Mouse (Mus musculus): ENCODE measurements at regions not wholly inside any gene's neighbourhood (a gene's known extent, or its start where the extent isn't known, plus 50 kb on each side); places are given as distances from the start of the nearest gene placed in this dataset.
A peak's percentile ranks its signal among the peaks of the same experiment; 100 is the strongest.

DNA sequence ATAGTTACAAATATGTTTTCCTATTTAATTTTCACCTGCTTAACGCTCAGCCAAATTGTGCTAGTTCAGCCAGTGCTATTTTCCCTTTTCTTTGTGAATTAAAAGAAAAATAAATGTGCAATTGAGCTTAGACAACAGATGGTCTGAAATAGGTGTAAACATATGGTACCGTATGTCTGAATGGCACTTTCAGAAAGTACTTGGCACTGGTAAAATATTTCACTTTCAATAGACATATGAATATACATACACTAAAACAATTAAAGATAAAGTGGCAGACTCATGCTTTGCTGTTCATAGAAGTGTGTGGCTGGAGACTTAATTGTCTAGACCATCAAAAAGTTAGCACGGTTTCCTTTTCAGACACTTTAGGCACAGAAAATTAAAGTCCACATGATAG, 794.8 kb upstream of the Slitrk1 start:
- 77% methylated on average over 3 of the region's 3 CpGs for WGBS
- Histone ChIP-seq H3K36me3 (ENCODE audit: insufficient read depth) (no peaks in the 10 kb centered on the region), H3K27ac (ENCODE audit: low read depth) (no peak overlapping the region), H3K9me3 (ENCODE audit: low read depth, low read length) (no peaks in the 10 kb centered on the region), H3K4me3 (ENCODE audit: low read depth, low read length) (no peak overlapping the region), H3K27me3 (ENCODE audit: insufficient read depth, low read length) (no peaks in the 10 kb centered on the region), H3K4me1 (ENCODE audit: insufficient read depth) (no peaks in the 10 kb centered on the region), H3K9ac (no peak overlapping the region), H3K4me2 (no peak overlapping the region)
- ATAC-seq (ENCODE audit: insufficient read depth) (no peak), DNase-seq (no peak)
- no peak for TF ChIP-seq CTCF (IDR thresholded peaks at IDR 0.05; ENCODE audit: low read depth)

GRCm38 (mm10) chr14:109700296-109700695, 786.3 kb upstream of the Slitrk1 start:
- Histone ChIP-seq H3K4me3 (ENCODE audit: low read depth, low read length) (no peak overlapping the region), H3K9me3 (ENCODE audit: low read depth, low read length) (no peaks in the 10 kb centered on the region), H3K9ac (no peak overlapping the region), H3K36me3 (ENCODE audit: insufficient read depth) (no peaks in the 10 kb centered on the region), H3K4me2 (no peak overlapping the region), H3K27me3 (ENCODE audit: insufficient read depth, low read length) (no peaks in the 10 kb centered on the region), H3K4me1 (ENCODE audit: insufficient read depth) (no peaks in the 10 kb centered on the region), H3K27ac (ENCODE audit: low read depth) (no peak overlapping the region)
- DNase-seq (no peak), ATAC-seq (ENCODE audit: insufficient read depth) (no peak)
- no peak for TF ChIP-seq CTCF (IDR thresholded peaks at IDR 0.05; ENCODE audit: low read depth)
- WGBS, result 70% methylated on average over 2 of the region's 2 CpGs

- no peak for TF ChIP-seq CTCF (IDR thresholded peaks at IDR 0.05; ENCODE audit: low read depth)
- H3K27ac ChIP-seq (ENCODE audit: low read depth), result no peak overlapping the region
- no peak overlapping the region for H3K4me2 ChIP-seq
- H3K27me3 ChIP-seq (ENCODE audit: insufficient read depth, low read length), result no peaks in the 10 kb centered on the region
- 49% methylated on average over 2 of the region's 2 CpGs for WGBS
- H3K4me1 ChIP-seq (ENCODE audit: insufficient read depth), result no peaks in the 10 kb centered on the region
- peak; percentile 2 for DNase-seq
- no peak overlapping the region for H3K4me3 ChIP-seq (ENCODE audit: low read depth, low read length)
- ATAC-seq (ENCODE audit: insufficient read depth), result no peak
- no peaks in the 10 kb centered on the region for H3K36me3 ChIP-seq (ENCODE audit: insufficient read depth)
- no peak overlapping the region for H3K9ac ChIP-seq
- no peaks in the 10 kb centered on the region for H3K9me3 ChIP-seq (ENCODE audit: low read depth, low read length)
These were observed 754.7 kb upstream of the Slitrk1 start for GRCm38 (mm10) chr14:109668566-109669116.

DNA sequence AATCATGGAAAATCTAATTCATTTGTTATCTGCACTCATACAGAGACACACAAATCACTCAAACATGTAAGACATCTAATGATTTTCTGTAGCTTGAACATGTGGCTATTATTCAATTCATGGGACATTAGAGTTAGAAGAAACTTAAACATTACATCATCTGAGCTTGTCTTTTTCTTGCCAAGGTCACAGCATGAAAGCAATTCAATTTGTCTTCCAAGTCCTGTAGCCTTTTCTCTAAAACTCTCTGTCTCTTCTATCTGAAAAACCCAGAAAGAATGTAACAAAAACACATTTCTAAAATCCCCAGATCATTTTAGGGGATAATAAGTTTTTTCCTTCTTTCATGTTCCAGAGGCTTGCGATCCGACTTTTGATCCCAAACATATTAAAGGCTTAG, 754.1 kb upstream of the Slitrk1 start:
- H3K9me3 ChIP-seq (ENCODE audit: low read depth, low read length), result no peaks in the 10 kb centered on the region
- TF ChIP-seq CTCF (IDR thresholded peaks at IDR 0.05; ENCODE audit: low read depth), result no peak
- H3K27me3 ChIP-seq (ENCODE audit: insufficient read depth, low read length), result no peaks in the 10 kb centered on the region
- ATAC-seq (ENCODE audit: insufficient read depth) (no peak), DNase-seq (peak; percentile 5)
- H3K36me3 ChIP-seq (ENCODE audit: insufficient read depth), result no peaks in the 10 kb centered on the region
- no peak overlapping the region for H3K4me3 ChIP-seq (ENCODE audit: low read depth, low read length)
- no peaks in the 10 kb centered on the region for H3K4me1 ChIP-seq (ENCODE audit: insufficient read depth)
- WGBS, result 40% methylated on average over 2 of the region's 2 CpGs
- H3K9ac ChIP-seq, result no peak overlapping the region
- no peak overlapping the region for H3K4me2 ChIP-seq
- no peak overlapping the region for H3K27ac ChIP-seq (ENCODE audit: low read depth)

DNA sequence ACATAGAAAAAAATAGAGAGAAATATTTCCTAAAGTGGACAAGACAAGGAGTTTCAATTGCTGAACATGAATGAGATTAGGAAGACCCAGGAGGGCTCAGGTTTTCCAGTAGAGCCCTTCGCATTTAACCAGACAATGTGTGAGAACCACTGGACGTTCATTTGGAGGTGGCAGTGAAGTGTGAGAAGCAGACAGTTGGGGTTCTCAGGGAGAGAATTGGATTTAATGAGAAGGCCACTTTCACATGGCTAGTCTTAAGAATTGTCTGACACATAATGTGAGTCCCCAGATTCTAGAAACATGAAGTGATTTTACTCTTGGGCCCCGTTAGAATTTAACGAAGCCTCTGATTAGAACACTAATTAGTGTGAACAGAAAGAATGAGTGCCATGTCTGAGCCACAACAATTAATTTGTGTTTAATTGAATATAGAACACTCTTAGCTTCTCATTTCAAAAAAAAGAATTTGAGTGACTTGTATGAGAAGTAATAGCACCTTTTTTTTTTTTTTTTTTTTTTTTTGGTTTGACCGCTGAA, 749.6 kb upstream of the Slitrk1 start:
- H3K27ac ChIP-seq (ENCODE audit: low read depth), result no peak overlapping the region
- no peaks in the 10 kb centered on the region for H3K9me3 ChIP-seq (ENCODE audit: low read depth, low read length)
- H3K4me3 ChIP-seq (ENCODE audit: low read depth, low read length), result no peak overlapping the region
- H3K9ac ChIP-seq, result no peak overlapping the region
- no peaks in the 10 kb centered on the region for H3K27me3 ChIP-seq (ENCODE audit: insufficient read depth, low read length)
- no peak for ATAC-seq (ENCODE audit: insufficient read depth)
- DNase-seq, result no peak
- H3K36me3 ChIP-seq (ENCODE audit: insufficient read depth), result no peaks in the 10 kb centered on the region
- no peak overlapping the region for H3K4me2 ChIP-seq
- no peak for TF ChIP-seq CTCF (IDR thresholded peaks at IDR 0.05; ENCODE audit: low read depth)
- WGBS, result 84% methylated on average over 5 of the region's 5 CpGs
- no peaks in the 10 kb centered on the region for H3K4me1 ChIP-seq (ENCODE audit: insufficient read depth)

- no peak overlapping the region for H3K9ac ChIP-seq
- no peaks in the 10 kb centered on the region for H3K36me3 ChIP-seq (ENCODE audit: insufficient read depth)
- H3K27ac ChIP-seq (ENCODE audit: low read depth), result no peak overlapping the region
- DNase-seq (peak; percentile 1), ATAC-seq (ENCODE audit: insufficient read depth) (no peak)
- no peak overlapping the region for H3K4me3 ChIP-seq (ENCODE audit: low read depth, low read length)
- no peak overlapping the region for H3K4me2 ChIP-seq
- no peaks in the 10 kb centered on the region for H3K27me3 ChIP-seq (ENCODE audit: insufficient read depth, low read length)
- no peaks in the 10 kb centered on the region for H3K4me1 ChIP-seq (ENCODE audit: insufficient read depth)
- no peaks in the 10 kb centered on the region for H3K9me3 ChIP-seq (ENCODE audit: low read depth, low read length)
- 0 out of 2 replicates have a peak, but pooled peaks have one; percentile 3 for TF ChIP-seq CTCF (IDR thresholded peaks at IDR 0.05; ENCODE audit: low read depth)
These were observed 746.4 kb upstream of the Slitrk1 start for GRCm38 (mm10) chr14:109660351-109660750.

- H3K27ac ChIP-seq (ENCODE audit: low read depth), result no peak overlapping the region
- H3K9ac ChIP-seq, result no peak overlapping the region
- no peak for TF ChIP-seq CTCF (IDR thresholded peaks at IDR 0.05; ENCODE audit: low read depth)
- 73% methylated on average over 4 of the region's 4 CpGs for WGBS
- no peaks in the 10 kb centered on the region for H3K27me3 ChIP-seq (ENCODE audit: insufficient read depth, low read length)
- no peak overlapping the region for H3K4me2 ChIP-seq
- DNase-seq, result no peak
- no peaks in the 10 kb centered on the region for H3K4me1 ChIP-seq (ENCODE audit: insufficient read depth)
- no peak for ATAC-seq (ENCODE audit: insufficient read depth)
- no peaks in the 10 kb centered on the region for H3K36me3 ChIP-seq (ENCODE audit: insufficient read depth)
- H3K9me3 ChIP-seq (ENCODE audit: low read depth, low read length), result no peaks in the 10 kb centered on the region
- no peak overlapping the region for H3K4me3 ChIP-seq (ENCODE audit: low read depth, low read length)
These were observed 734.6 kb upstream of the Slitrk1 start for GRCm38 (mm10) chr14:109648536-109648935.

Data from lung, embryonic 14.5 days (tissue).